Mouse (Mus musculus) hematopoietic stem cell, adult 5-6 weeks (primary cell): ENCODE data around the gene Crim1. TPM values are rescaled to one million over a fixed set of nuclear protein-coding genes. Genes with fewer than 3 reads are reported as not detected.

ENCODE experiments used
- ATAC-seq, 2 experiments: fragments of 125-278 bp in 1 of 2; replicated peaks in 1 of 2; 2 replicates each; pipeline ENCODE4 v1.8.0; 2016 to 2017; ENCODE audit warnings: inconsistent platforms in 2 of 2, mild to moderate bottlenecking in 2 of 2, moderate number of reproducible peaks in 2 of 2, low read depth in 1 of 2, moderate TSS enrichment in 1 of 2; ENCODE audit not compliant: low FRiP score in 2 of 2, poor library complexity in 2 of 2, severe bottlenecking in 2 of 2, insufficient read depth in 1 of 2, low TSS enrichment in 1 of 2
- total RNA-seq: library from RNA; stranded (forward); fragments of 172-1452, 232-1000 nt; gene quantifications from 2 replicates; pipeline ENCODE4 v1.2.3, GENCODE M21; 2017

Gene Crim1
- total RNA-seq, 1 experiment from 2014 or later, result 16.9 TPM

DNA sequence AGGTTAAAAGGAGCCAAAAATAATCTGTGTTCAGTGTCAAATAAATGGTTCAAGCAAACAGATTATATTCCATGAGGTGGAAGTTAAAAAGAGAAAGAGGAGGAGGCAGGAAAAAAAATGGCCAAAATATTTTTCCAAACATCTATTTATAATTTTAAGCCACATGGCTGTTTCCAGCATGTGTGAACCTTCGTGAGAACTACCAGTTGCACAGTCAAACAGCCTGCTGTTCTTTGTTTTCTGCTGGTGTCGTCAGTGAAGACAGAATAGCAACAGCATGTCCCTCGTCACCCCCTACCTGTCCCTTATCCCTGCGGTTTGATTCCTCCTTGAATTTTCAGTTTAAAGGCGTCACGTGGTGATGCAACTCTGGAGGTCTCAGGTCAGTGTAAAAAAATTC, 70.0 kb downstream of the Crim1 start:
- no peak for ATAC-seq

DNA sequence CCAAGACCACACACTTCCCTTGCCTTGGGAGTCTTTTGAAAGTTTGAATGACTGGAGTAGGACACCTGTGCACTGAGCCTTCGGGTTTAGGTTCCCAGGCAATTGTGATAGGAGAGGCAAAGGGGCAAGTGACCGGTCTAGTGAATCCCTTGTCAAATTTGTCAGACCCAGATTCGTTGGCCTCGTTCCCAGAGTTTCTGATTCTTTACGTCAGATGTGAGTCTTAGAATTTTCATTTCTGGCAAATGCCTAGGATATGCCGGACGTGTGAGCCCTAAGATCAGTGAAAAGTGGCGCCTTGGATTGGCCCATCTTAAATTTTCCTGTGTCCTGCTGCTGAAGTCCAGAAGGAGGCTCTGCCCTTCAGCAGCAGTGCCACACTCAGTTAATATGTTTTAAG, 71.7 kb downstream of the Crim1 start:
- no peak for ATAC-seq

DNA sequence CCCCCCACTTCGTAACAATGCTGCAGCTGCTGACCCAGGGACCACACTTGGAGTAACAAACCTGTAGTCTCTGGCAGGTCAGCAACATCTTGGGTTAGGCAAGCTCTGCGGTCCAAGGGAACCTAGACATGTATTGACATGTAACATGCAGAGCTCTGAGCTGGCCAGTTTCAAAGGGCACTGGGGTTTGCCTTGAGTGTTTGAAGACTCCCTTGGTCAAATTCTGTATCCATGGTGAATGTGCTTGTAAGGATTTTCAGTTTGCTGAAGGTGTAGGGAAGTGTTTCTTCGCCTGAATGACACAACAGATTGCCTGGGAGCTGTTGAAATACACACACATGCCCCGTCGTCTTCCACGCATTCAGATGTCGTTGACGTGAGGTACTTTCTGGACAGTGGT, 72.1 kb downstream of the Crim1 start:
- ATAC-seq, result no peak

DNA sequence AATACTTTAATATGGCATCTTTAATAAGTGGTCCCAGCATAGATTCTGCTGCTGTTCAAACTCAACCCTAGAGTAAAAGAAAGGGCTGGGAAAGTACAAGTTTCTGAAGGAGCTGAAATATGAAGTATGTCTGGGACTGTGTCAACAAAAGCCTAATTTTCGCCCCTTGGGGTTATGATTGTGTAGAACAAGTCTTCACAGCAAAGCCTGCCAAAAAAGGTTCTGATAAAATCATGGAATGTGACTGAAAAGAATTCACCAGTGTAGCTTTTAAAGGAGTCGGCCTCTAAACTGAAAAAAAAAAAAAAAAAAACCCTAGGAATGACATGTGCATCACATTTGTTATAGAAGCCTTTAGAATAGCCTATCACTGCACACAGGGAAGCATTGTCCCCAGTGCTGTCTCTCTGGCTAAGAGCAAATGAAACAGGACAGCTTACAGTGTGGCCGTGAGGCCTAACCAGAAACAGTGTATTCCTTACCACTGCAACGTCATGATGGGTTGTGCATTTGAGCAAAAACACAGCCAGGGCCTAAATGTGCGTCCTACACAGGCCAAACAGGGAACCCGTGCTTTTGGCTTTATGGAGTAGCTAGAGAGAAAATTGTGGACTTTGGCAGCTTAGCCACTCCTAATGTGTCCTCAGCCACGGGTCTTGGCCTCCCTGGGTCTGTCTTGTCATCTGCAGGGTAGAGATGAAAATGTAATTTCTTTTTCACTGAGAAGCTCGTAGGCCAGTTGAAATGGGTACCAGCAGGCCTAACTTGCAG, 72.8 kb downstream of the Crim1 start:
- no peak for ATAC-seq

DNA sequence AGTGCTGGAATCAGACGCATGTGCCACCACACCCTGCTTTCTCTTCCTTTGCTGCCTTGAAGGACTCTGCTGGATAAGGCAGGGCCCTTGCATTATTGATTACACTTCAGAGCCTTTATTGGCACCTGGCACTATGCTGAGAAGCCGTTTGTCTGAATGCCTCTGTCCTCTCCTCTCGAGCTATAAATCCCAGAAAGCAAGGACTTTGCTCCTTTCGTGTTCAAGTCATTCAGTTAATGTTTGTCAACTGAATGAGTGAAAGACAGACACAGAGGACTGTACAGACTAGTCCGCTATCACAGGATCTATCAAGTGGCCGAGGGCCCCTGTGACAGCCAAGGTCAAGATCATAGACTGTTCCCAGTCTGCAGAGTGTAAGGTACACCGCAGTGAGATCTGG, 73.8 kb downstream of the Crim1 start:
- no peak for ATAC-seq

DNA sequence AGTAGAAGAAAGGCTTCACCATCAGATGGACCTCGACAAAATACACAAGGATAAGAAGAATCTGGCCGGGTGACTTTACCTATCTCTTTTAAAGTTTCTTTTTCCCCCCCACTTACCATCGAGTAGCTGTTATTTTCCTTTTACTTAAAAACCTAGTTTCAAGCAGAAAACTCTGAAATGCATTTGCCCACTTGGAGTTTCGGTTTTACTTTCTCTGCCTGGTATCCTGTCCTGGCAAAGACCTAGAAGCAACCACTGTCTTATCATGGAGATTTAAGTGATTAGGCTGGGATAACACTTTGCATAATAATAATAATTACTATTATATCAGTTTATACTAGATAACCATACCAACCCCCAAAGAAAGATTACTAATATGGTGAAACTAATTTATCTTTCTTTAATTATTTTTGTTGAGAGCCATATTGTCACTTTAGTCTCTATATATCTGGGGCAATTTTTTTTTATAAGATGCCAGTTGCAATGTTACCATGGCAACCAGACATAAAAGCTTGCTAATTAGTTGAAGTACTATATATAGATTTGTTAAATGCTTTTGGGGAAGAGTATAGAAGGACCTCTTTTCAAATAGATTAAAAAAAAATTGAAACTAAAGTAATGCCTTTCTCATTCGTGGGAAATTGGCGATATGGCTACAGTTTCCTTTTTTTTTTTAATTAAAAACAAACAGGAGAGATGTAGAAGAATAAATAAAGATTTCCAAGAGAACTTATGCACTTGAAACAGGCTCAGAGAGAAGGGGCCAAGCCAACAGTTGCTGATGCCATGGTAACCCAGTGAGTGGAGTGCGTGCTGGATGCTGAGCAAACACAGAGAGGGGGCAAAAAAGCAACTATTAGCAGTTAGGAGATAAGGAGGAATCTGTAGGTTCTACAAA, 74.8 kb downstream of the Crim1 start:
- no peak for ATAC-seq

DNA sequence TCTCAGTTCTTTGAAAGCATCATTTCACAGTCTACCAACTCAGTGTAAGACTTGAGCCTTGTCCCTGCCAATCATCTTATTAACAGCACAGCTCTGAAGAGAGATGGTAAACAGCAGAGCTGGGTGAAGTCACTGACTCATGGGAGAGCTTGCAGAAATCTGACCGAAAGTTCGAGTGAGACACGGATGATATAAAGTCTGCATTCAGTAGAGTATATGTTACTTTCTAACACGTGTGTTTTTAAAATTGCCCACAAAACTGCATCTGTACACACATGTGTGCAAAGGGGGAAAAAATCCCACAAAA, 75.4 kb downstream of the Crim1 start:
- ATAC-seq, result no peak

DNA sequence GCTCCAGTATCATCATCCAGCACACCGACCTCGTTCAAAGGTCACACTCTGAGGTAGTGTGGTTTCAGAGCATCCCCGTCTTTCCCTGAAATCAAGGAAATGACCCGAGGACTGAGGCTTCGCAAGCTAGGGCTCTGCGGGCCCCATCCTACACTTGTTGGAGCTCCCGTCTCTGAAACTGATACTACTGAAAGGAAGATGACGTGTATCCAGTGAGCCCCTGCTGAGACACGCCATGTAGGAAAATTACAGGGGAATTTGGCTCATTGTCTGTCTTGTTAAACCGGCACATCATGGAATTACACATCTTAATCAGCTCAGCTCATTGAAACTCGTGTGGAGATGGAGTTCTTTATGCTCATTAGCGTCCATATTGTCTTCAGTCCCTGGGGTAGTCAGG, 79.1 kb downstream of the Crim1 start:
- no peak for ATAC-seq

DNA sequence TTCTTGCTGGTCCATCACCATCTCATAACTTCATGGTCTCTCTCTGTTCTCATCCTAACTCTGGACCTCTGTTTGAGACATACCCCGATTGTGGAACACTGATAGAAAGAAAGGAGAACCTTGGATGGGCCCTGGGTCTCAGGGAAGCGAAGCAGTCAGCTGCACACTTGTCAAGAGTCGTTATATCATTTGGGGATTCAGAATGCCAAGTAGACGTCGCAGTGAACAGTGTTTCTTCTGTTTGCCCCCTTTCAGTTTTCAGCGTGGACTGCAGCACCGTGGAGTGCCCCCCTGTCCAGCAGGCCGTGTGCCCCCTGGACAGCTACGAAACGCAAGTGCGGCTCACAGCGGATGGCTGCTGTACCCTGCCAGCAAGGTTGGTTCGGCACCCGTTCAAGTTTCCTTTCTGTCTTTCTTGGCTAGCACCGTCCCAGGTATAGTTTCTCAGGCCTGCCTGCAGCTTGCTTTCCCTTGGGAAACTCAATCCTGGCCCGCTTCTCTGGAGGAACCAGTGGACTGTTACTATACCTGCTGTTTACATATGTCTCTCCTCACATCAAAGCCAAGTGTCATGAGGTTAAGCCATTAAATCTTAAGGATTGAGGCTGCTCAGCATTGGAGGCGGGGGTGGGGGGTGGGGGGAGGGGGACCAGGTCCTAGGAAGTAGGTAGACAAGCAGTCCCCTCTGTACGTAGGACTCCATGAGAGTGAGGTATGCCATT, 81.1 kb downstream of the Crim1 start:
- ATAC-seq, result no peak

DNA sequence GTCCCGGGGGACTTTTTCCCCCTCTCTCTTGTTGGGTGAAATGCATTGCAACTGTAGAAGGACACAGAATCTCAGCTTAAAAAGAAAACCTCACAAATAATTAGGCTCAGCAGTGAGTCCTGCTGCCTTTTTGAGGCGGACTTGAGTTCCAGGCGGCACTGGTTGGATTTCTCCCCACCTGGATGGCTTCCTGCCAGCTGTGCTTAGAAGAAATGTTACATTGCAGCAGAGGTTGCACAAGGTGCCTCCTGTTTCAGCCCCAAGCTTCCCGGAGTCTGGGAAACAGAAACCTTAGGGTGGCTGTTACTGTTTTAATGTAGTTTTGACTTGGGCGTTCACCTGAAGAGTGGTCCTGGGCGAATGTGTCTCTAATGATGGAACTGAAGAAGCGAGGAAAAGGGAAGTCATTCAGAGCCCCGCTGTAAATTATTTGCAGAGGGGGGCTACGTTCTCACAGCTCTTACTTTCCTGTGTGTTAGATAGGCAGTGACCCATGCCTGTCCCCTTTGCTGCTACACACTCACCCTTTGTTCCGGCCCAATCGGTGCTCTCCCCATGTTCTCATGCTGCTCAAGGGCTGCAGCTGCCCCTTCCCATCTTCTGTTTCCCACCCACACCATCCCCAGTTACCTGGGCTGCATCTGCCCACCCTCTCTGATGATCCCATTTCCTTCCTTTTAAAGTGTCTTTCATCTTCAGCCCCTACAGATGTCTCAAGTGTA, 83.4 kb downstream of the Crim1 start:
- no peak for ATAC-seq

DNA sequence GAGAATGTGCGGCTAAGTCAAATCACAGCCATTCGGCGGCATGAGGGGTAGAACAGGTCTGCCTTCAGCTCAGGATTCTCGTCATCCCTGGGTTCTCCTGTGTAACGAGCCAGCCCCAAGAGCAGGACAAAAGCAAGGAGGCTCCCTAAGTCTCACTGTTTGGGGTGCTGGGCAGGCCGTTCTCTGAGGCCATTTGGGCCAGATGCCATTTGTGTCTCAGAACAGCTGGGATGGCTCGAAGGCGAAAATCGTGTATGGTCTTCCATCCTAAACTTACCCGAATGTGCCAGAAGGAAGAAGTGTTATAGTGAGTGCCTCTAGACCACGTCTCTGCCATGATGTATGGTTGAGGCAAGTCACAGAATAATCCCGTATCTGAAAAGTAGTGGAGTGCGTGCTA, 86.0 kb downstream of the Crim1 start:
- no peak for ATAC-seq

DNA sequence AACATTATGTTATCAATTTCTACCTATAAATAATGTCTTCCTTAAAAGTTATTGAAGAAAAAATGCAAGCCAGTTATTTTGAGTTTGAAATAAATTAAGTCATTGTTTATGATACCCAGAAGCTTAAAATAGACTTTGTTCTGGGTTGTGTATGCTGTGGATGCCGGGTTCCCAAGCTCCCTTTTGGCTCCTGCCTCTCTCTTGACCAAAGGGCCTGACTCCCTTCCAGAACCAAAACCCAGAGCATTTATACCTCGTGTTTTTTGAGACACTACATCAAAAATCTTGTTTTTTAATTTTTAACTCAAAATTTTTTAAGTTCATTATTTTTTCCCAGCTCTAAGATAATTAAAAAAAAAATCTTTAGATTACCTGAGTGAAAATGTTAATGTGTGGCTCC, 87.3 kb downstream of the Crim1 start:
- no peak for ATAC-seq

DNA sequence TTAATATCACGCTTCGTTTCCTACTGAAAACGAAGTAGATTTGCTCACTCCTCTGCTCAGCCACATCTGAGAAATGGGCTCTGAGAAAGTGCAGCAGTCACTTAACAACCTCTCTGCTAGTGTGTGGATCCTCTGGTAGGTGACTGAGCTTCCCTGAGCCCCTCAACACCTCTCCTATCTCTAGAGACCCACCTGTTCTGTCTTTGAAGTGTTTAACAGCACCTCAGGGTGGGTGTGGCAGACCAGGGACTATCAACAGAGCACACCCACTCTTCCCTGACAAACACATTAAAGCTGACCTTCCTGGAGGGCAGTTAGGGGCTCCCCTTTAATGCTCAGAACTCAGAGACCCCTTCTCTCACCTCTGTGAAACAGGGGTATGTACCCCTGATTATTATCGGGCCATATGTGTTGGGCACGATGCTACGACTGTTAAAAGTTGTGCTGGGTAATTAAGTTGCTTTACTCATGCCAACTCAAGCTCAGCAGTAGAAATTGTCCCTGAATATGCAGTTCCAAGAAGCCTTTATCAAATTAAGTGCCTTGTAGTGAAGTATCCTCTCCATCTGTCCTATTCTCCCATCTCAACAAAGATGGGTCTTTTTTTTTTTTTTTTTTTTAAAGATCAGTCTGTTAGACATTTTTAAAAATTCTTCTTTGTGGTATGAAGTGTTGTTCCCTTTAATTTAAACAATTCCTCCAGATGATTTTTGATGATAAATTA, 90.3 kb downstream of the Crim1 start:
- ATAC-seq, result no peak

DNA sequence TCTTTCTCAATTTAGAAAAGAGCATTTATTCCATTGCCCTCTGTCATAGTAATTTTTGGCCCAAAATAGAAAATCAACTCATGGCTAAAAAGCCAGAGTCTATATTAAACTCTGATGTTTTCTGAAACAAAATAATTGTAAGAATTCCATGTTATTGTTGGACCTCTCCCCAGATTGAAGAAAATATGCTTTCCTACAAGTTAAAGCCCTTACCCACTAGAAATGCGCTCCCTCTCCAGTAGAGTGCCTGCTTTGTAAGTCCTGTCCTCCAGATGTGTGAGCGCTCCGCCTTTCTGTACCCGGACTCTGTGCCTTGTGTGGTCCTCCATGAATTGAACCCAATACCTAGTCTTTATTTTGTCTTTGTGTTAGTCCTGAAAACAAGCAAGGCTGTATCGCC, 91.0 kb downstream of the Crim1 start:
- ATAC-seq, result no peak

DNA sequence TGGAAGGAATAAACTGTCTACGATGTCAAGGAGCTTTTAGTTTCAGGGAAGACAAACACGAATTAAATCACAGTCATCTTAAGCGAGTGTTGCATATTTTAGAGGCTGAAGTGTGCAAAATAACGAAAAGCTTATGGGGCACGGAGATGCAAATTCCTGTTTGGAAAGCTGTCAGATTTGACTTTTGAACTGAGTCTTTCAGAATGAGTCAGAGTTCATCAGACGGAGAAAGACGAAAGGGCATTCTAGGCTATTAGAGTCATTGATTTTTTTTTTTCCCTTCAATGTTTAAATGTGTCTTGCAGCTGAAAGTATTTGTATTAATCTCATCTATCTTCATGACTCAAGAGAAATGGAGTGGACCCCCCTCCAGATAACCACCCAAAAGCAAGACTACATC, 92.3 kb downstream of the Crim1 start:
- ATAC-seq, result no peak

DNA sequence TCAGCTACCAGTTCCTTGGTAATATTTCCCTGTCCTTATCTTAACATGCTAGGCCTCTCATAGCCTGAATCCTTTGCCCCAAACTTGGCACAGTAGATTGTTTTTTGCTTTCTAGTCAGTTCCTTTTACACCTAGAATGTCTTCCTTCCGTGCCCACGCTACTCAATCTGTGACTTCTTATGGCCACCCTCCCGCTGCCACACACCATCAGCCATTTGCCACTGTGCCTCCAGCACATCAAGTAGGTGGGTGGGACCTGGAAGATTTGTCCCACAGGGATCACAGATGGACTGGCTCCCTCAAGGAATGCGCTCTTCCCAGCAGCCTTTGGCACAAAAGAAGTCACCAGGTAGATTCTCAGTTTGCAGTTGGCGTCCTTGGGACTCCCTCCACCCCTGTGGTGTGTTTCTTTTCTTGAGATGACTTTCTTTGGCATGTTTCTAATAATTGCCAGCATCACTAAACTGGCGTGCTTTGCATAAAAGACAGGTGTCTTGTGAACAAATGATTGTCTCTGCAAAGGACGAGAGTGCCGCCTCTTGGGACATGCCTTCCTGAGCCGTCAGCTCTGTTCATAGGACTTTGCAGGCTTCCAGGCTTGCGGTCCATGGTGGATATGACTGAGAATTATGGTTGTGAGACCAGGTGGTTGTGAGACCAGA, 92.9 kb downstream of the Crim1 start:
- ATAC-seq, result no peak

DNA sequence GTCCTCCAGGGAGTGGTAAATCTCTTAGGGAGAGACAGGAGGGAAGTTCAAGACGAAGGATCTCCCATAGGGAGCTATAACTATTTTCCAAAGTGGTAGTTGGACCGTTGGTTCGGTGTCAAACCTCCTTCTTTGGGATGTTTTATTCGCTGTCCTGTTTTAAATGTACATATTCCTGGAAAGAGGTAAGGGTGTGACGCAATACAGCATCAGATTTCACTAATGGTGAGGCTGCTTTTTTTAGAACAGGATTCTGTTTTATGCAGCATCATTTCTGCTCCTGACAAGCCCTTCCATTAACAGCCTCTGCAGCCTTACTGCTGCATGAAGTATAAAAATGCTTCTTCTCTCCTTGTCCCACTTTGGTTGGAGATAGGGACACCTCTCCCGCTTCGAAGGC, 95.9 kb downstream of the Crim1 start:
- no peak for ATAC-seq
